Mouse (Mus musculus) spleen, postnatal 4 days (tissue): ENCODE measurements around the gene OR5BS1P.
"Not testable (repeated sequence)": the region's sequence is repeated elsewhere in the genome, so short reads cannot be mapped to it uniquely, and the experiment has no call there.

Source experiments
- DNase-seq, 2 experiments: peaks; one replicate each; pipeline ENCODE4 v3.0.0; 2022; ENCODE audit warnings: low spot score in 2 of 2

OR5BS1P gene

GRCm38 (mm10) chr15:98469596-98469995, at the start of gene OR5BS1P:
OR5BS1P (plus strand) TSS chr15:98469896.
- DNase-seq: no peak

GRCm38 (mm10) chr15:98420897-98421296, 48.8 kb upstream of the OR5BS1P start:
- DNase-seq: no peak

GRCm38 (mm10) chr15:98424326-98424725, 45.4 kb upstream of the OR5BS1P start:
- DNase-seq: no peak

GRCm38 (mm10) chr15:98424753-98425152, 44.9 kb upstream of the OR5BS1P start:
- no peak for DNase-seq

GRCm38 (mm10) chr15:98425188-98425587, 44.5 kb upstream of the OR5BS1P start:
- DNase-seq: no peak

GRCm38 (mm10) chr15:98430925-98431324, 38.8 kb upstream of the OR5BS1P start, which contains the start of gene Olfr282:
Olfr282 (plus strand) TSS chr15:98431225.
- DNase-seq: not testable (repeated sequence)

GRCm38 (mm10) chr15:98444561-98444960, 25.1 kb upstream of the OR5BS1P start:
- no peak for DNase-seq

- DNase-seq: no peak
Measured at GRCm38 (mm10) chr15:98448521-98448920, 21.2 kb upstream of the OR5BS1P start.

GRCm38 (mm10) chr15:98452288-98452687, 17.4 kb upstream of the OR5BS1P start, which contains the start of gene Olfr281:
Olfr281 (plus strand) TSS chr15:98452588.
- no peak for DNase-seq

GRCm38 (mm10) chr15:98471539-98471938, 1.8 kb downstream of the OR5BS1P start:
- DNase-seq: no peak

GRCm38 (mm10) chr15:98474958-98475357, 5.3 kb downstream of the OR5BS1P start:
- no peak for DNase-seq

- DNase-seq: peak; percentile 46 to 79
Measured at GRCm38 (mm10) chr15:98475382-98475781, 5.7 kb downstream of the OR5BS1P start.

GRCm38 (mm10) chr15:98476281-98476680, 6.6 kb downstream of the OR5BS1P start:
- DNase-seq: no peak

- DNase-seq: no peak
Measured at GRCm38 (mm10) chr15:98479568-98480102, 9.9 kb downstream of the OR5BS1P start.

GRCm38 (mm10) chr15:98482701-98483100, 13.0 kb downstream of the OR5BS1P start, which contains the start of gene Lalba:
Lalba (minus strand) TSS chr15:98482721.
- no peak for DNase-seq

GRCm38 (mm10) chr15:98483907-98484886, 14.5 kb downstream of the OR5BS1P start:
- DNase-seq: no peak

- DNase-seq: no peak
Measured at GRCm38 (mm10) chr15:98486433-98487021, 16.8 kb downstream of the OR5BS1P start.

GRCm38 (mm10) chr15:98491332-98491731, 21.6 kb downstream of the OR5BS1P start:
- DNase-seq: no peak

- no peak for DNase-seq
Measured at GRCm38 (mm10) chr15:98492102-98492501, 22.4 kb downstream of the OR5BS1P start, which contains the start of gene Olfr279. Olfr279 (plus strand) TSS chr15:98492402.

- no peak for DNase-seq
Measured at GRCm38 (mm10) chr15:98497631-98498030, 27.9 kb downstream of the OR5BS1P start.

GRCm38 (mm10) chr15:98503317-98503716, 33.6 kb downstream of the OR5BS1P start:
- no peak for DNase-seq

- peak; percentile 79 to 94 for DNase-seq
Measured at GRCm38 (mm10) chr15:98504514-98504913, 34.8 kb downstream of the OR5BS1P start.
